Mouse (Mus musculus) brain, embryonic 14.5 days (tissue): ENCODE measurements around the gene Esyt1. TPM values are rescaled to one million over a fixed set of nuclear protein-coding genes. Genes with fewer than 3 reads are reported as not detected.
A peak's percentile ranks its signal among the peaks of the same experiment; 100 is the strongest.
"Not testable (repeated sequence)": the region's sequence is repeated elsewhere in the genome, so short reads cannot be mapped to it uniquely, and the experiment has no call there.

Experiments
- DNase-seq: peaks from one replicate; pipeline ENCODE4 v3.0.0-alpha.2; 2011; ENCODE audit warnings: low read depth
- CTCF ChIP-seq: fragments of 200-500 bp; IDR thresholded peaks from 2 replicates; pipeline ENCODE4 v1.5.1; 2012; ENCODE audit warnings: inconsistent platforms, mild to moderate bottlenecking, moderate library complexity, borderline replicate concordance; ENCODE audit not compliant: insufficient read depth, insufficient read length; ENCODE audit errors: extremely low read depth
- POLR2A ChIP-seq: fragments of 200-500 bp; IDR thresholded peaks from 2 replicates; pipeline ENCODE4 v1.6.1; 2012; ENCODE audit warnings: mild to moderate bottlenecking, inconsistent platforms, borderline replicate concordance; ENCODE audit not compliant: poor library complexity, insufficient read depth, insufficient read length, severe bottlenecking; ENCODE audit errors: extremely low read depth
- polyA plus RNA-seq: library from polyadenylated mRNA; depleted of rRNA; stranded (reverse); fragments of >200 nt; gene quantifications from 2 replicates; pipeline ENCODE4 v1.2.3, GENCODE M21; 2012

Esyt1 gene
- polyA plus RNA-seq, 1 experiment: 20.1 TPM

GRCm38 (mm10) chr10:128509203-128509602 is 16.5 kb downstream of the Esyt1 start:
- DNase-seq: no peak
- TF ChIP-seq POLR2A (no peak), CTCF (no peak)

GRCm38 (mm10) chr10:128508260-128508659 is 17.4 kb downstream of the Esyt1 start:
- no peak for TF ChIP-seq POLR2A
- TF ChIP-seq CTCF: no peak
- DNase-seq: no peak

- TF ChIP-seq CTCF (no peak; the same call in 1 of the 2 replicates), POLR2A (no peak)
Measured at GRCm38 (mm10) chr10:128505974-128506373, 19.7 kb downstream of the Esyt1 start.

GRCm38 (mm10) chr10:128505371-128505667 is 20.4 kb downstream of the Esyt1 start:
- DNase-seq: not testable (repeated sequence)

More at GRCm38 (mm10) chr10:128505974-128506373, 19.7 kb downstream of the Esyt1 start:
- no peak for DNase-seq

- TF ChIP-seq POLR2A (no peak), CTCF (no peak)
- no peak for DNase-seq
Measured at GRCm38 (mm10) chr10:128504641-128505370, 20.9 kb downstream of the Esyt1 start.

- no peak for DNase-seq
- no peak for TF ChIP-seq CTCF
- TF ChIP-seq POLR2A: no peak
Measured at GRCm38 (mm10) chr10:128504012-128504411, 21.7 kb downstream of the Esyt1 start.

- TF ChIP-seq CTCF (no peak), POLR2A (no peak)
- DNase-seq: no peak
Measured at GRCm38 (mm10) chr10:128503532-128503931, 22.1 kb downstream of the Esyt1 start.

- no peak for DNase-seq
- no peak for TF ChIP-seq CTCF
- TF ChIP-seq POLR2A: no peak
Measured at GRCm38 (mm10) chr10:128502341-128502740, 23.3 kb downstream of the Esyt1 start.

- DNase-seq: no peak
- TF ChIP-seq CTCF (no peak), POLR2A (no peak)
Measured at GRCm38 (mm10) chr10:128499116-128499671, 26.5 kb downstream of the Esyt1 start.

- no peak for TF ChIP-seq CTCF
- no peak for TF ChIP-seq POLR2A
- peak; percentile 98 for DNase-seq
Measured at GRCm38 (mm10) chr10:128498590-128498989, 27.1 kb downstream of the Esyt1 start, which contains the start of gene Myl6b. Myl6b (minus strand) TSS chr10:128498685.

GRCm38 (mm10) chr10:128497134-128497737 is 28.4 kb downstream of the Esyt1 start:
- no peak for DNase-seq
- no peak for TF ChIP-seq CTCF
- no peak for TF ChIP-seq POLR2A

GRCm38 (mm10) chr10:128496509-128497077 is 29.1 kb downstream of the Esyt1 start:
- TF ChIP-seq POLR2A (no peak), CTCF (no peak)

GRCm38 (mm10) chr10:128495903-128496302 is 29.8 kb downstream of the Esyt1 start:
- TF ChIP-seq CTCF (no peak), POLR2A (no peak)

More at GRCm38 (mm10) chr10:128496509-128497077, 29.1 kb downstream of the Esyt1 start:
- no peak for DNase-seq

More at GRCm38 (mm10) chr10:128495903-128496302, 29.8 kb downstream of the Esyt1 start:
- DNase-seq: no peak
